Mouse (Mus musculus): ENCODE data around the gene Gsg1l.

Gene Gsg1l

DNA sequence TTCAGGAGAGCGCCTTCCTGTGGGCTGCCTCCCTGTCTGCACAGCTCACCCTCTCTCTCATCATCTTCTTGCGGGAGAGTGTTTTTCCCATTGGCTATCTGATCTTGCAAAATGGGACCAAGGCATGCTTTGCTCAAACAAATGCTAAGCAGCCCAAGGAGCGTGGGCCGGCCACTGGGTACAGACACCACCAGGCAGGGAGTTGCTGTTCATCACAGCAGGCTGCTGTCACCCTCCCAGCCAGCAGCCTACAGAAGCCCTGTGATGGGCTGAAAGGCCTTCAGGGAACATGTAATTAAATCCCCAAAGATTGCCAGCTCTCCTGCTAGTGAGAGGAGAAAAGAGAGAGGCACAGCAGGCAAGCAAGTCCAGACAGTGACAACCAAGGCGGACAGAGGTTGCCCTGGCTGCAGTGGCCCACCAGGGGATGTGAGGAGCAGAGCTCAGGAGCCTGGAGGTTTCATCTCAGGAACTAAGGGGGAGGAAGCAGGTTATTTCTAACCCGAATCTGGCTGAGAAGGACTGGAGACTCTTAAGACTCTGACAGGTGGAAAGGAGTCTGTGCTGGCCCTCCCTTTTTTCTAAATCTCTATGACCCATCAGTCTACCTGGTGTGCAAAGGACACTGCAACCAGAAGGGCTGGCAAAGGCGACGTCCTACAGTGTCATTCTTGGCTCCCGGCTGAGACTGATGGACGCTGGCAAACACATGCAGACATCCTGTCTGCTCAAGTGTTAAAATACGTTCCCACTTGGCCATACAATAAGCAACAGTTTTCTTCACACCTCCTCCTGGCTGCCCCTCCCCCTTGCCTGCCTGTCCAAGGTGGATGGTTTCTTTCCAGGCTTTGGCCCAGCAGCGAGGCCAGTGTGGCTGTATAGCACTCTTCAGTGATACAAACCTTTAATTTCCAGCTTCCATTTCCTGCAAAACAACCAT lies 98.0 kb downstream of the Gsg1l start:
- no peak for DNase-seq (ENCODE audit: inconsistent ontology term)

- DNase-seq (ENCODE audit: inconsistent ontology term), result no peak
These were observed 102.6 kb downstream of the Gsg1l start for GRCm38 (mm10) chr7:125979591-125979990.

- no peak for DNase-seq (ENCODE audit: inconsistent ontology term)
These were observed 105.5 kb downstream of the Gsg1l start for GRCm38 (mm10) chr7:125976695-125977094.

DNA sequence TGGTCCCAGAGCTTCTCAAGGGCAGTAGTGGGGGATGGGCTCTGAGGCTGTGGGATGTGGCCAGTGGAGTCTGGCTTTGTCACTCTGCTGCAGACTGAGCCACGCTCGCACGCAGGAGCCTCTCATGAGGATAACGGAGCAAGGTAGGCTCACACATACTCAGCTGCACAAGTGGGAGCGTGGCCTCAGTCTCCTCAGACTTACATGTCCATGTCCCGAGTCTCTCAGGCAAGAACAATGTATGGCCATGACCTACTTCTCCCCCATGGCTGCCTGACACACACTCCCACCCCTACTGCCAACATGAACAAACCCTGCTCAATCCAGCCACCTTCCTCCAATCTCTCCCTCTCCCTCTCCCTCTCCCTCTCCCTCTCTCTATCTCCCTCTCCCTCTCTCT lies 106.8 kb downstream of the Gsg1l start:
- no peak for DNase-seq (ENCODE audit: inconsistent ontology term)

- DNase-seq (ENCODE audit: inconsistent ontology term), result no peak
These were observed 108.3 kb downstream of the Gsg1l start for GRCm38 (mm10) chr7:125973874-125974273.

DNA sequence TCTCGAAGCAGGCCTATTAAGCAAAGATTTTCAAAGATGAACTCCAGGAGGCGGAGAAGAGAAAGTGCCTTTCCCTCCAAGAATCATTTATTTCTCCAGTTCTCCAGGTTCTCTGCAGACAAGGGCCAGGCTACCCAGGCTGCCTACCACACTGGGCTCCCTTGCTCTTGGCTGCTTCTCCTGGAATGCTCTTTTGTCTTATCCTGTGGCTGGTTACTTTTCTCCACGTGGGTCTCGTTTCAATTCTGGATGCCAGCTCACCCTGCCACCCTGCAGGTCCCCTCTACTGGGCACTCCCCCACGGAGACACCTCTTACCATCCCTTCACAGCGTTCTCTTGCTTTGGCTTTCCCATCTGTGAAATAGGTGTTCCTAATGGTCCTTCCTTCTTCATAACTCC lies 109.4 kb downstream of the Gsg1l start:
- DNase-seq (ENCODE audit: inconsistent ontology term), result no peak

DNA sequence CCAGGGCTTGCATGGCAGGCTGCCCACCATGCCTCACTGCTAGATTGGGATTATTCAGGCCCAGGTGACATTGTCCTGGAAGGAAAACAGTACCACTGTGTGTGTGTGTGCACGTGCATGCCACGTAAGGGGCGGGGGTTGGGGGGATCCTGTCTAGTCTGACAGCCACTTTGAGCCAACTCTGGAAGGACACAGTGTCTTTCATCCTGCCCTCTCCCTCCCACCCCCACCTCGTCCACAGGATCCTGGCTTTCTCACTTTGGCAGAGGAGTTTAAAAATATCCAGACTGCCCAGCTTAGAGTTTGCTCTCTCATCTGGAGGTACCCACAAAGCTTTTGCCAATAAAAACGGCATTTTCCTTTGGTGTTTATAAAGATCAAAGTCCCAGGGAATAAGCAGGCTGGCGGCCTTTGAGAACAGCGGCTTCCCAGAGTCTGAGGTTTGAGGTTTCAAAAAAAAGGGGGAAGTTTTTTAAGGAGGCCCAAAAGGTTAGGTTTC lies 110.0 kb downstream of the Gsg1l start:
- no peak for DNase-seq (ENCODE audit: inconsistent ontology term)

GRCm38 (mm10) chr7:125969076-125969475 lies 113.1 kb downstream of the Gsg1l start:
- DNase-seq (ENCODE audit: inconsistent ontology term), result no peak

DNA sequence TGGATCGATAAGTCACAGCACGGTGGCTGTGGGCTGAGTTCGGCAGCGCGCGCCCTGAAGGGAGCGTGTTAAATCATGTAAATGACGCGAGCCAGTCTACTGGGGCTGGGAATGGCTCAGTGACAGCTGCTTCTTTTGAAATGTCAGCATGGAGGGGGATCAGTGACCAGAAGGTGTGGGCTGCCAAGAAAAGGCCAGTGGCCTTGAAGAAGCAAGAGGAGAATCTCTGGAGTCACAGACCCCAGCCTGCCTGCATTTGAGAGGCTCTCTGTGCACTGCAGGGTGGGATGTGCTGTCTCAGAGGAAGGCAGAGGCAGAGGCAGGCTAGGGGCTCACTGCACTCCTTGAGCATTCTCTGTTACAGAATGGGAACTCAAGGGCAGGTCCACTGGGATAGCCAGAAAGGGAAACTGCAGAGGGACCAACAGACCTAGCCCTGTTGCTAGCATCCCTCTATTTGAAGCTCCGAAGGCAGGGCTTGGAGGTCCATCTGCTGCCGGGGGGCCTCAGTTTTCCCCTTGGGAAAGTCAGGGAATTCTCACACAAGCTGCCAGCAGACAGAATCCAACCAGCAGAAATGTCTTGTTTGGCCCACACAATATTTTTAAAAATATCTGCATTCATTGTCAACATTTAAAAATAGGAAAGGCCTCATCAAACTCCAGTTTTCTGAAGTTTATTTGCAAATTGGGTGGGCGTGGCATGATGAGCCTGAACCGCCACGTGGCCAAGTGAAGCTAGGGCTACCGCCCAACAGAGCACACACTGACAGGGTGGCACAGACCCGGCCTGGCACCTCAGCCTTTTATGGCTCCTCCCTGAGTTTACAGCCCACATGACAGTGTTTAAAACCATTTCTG lies 115.6 kb downstream of the Gsg1l start:
- no peak for DNase-seq (ENCODE audit: inconsistent ontology term)

DNA sequence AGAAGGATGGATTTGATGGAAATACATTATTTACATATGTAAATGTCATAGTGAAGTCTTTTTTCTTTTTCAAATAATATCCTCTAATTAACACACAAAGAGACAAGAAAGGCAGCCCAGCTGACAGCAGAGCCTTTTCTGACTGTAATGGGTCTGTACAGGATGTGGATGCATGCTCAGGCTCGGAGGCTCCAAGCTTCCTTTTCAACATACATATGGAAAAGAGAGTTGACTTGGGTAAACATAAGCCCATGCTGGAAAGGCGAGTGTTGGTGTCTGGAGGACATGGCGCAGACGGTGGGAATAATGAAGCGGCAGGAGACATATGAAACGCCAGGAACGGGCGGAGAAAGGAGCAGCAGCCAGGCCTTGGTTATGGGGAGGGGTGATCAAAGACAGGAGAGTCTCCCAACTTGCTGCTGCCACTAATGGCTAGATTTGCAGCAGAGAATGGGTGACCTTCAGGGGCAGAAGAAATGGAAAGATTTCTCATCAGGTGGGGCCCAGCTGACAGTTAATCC lies 118.1 kb downstream of the Gsg1l start:
- no peak for DNase-seq (ENCODE audit: inconsistent ontology term)

DNA sequence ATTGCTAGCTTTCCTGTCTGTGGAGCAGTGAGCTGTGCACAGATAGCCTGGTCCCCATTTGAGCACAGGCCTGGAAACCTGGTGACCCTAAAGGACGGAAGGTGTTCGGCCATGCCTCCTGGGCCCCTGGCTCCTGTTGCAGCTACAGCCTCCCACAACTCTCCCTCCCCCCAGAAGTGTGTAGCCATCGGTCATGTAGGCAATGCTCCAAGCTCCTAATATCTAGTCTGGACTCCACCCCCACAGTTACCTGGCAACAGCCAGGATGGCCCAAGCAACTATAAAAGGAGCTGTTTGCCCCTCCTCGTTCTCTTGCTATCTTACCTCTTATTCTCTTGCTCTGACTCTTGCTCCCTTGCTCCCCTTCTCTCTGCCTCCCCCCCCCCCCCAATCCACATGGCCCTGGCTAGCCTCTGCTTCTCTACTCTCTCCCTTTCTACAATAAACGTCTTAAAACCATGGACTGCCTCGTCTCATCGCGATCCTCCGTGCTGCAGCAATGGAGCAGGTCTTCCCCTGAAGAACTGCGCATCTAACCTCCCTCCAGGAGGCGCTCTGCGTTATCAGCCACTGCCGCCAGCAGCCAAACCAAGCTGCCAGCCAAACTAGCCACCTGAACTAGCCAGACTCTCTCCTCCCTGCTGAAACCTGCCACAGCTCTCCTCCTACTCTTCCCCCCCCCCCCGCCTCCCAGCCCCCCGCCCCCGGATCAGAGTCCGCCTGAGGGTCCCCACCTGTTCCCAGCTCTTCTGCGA lies 122.7 kb downstream of the Gsg1l start:
- DNase-seq (ENCODE audit: inconsistent ontology term), result no peak

- no peak for DNase-seq (ENCODE audit: inconsistent ontology term)
These were observed 123.4 kb downstream of the Gsg1l start for GRCm38 (mm10) chr7:125958856-125959255.

DNA sequence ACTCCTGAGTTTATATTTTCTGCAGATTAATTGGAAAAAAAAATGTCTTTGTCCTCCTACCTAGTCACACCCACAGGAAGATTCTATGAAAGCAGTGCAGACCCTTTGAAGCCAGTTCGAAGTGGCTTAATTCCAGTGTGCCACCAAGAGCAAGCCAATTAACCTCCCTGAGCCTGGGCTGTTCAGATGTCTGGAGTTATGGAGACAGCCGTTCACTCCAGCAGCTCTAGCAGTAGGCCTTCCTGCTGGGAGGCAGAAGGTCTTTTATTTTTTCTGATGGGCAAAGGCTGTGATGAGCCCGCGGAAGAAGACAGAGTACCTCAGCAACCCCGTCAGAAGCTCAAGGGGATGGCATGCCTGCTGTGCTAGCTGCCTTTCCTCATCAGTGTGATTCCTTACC lies 127.2 kb downstream of the Gsg1l start:
- DNase-seq (ENCODE audit: inconsistent ontology term), result no peak

- peak; percentile 41 for DNase-seq (ENCODE audit: inconsistent ontology term)
These were observed 127.8 kb downstream of the Gsg1l start for GRCm38 (mm10) chr7:125954356-125954878.

DNA sequence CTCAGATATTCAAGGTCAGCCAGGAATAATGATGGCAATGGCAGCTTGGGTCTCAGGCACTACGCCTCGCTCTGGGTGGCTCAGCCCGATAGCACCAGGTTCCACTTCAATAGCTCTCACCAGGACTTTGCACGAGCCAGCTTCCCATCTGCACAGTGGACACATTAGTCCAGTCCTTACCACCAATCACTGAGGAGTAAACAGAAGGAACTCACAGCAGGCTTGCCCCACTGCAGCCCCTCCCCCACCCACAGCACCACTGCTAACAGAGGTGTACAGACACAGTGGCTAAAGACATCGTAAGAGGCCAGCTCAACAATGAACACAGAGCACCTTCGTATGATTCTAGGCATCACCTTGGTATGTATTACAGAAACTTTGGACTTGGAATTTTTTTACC lies 128.4 kb downstream of the Gsg1l start:
- no peak for DNase-seq (ENCODE audit: inconsistent ontology term)

GRCm38 (mm10) chr7:125951911-125952310 lies 130.3 kb downstream of the Gsg1l start:
- no peak for DNase-seq (ENCODE audit: inconsistent ontology term)

- no peak for DNase-seq (ENCODE audit: inconsistent ontology term)
These were observed 133.2 kb downstream of the Gsg1l start for GRCm38 (mm10) chr7:125948973-125949372.

DNA sequence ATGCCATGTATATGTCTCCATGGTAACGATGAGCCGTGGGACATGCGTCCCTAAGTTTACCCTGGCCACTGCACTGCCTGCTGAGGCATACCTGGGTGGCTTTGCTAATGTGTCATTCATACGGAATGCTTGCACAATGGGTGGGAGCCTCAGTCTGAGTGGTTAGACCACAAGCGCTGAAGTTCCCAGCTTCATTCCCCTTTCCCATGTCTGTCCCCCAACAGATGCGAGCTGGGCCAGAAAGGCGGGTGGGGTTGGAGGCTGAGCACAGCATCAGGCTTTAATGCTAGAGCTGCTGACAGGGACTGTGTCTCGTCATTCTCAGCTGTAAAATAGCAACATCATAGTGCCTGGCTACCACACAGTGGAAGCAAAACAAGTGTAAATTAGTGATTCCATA lies 136.3 kb downstream of the Gsg1l start:
- peak; percentile 23 for DNase-seq (ENCODE audit: inconsistent ontology term)

GRCm38 (mm10) chr7:125944631-125945030 lies 137.6 kb downstream of the Gsg1l start:
- no peak for DNase-seq (ENCODE audit: inconsistent ontology term)

GRCm38 (mm10) chr7:125943511-125943910 lies 138.7 kb downstream of the Gsg1l start:
- no peak for DNase-seq (ENCODE audit: inconsistent ontology term)

Measured in Muller cell, postnatal 12 days (primary cell).